Mouse (Mus musculus) adrenal gland, postnatal 14 days (tissue): ENCODE measurements around the gene Smco1. TPM values are rescaled to one million over a fixed set of nuclear protein-coding genes. Genes with fewer than 3 reads are reported as not detected.
"Not testable (repeated sequence)": the region's sequence is repeated elsewhere in the genome, so short reads cannot be mapped to it uniquely, and the experiment has no call there.

ENCODE experiments used
- DNase-seq: peaks from one replicate; pipeline ENCODE4 v3.0.0; 2021; ENCODE audit warnings: mixed read lengths
- long read RNA-seq, 2 experiments: library from polyadenylated mRNA; stranded (forward); transcript quantifications; one replicate each; pipeline ENCODE4 v2.0.0; 2021
- total RNA-seq: library from RNA; stranded (reverse); gene quantifications from 2 replicates; pipeline ENCODE4 v1.2.3, GENCODE M21; 2021

Smco1 gene
- not detected in 2 replicates for total RNA-seq
- long read RNA-seq, experiment 1, result 0 reads
- long read RNA-seq, experiment 2, result 0 reads

DNA sequence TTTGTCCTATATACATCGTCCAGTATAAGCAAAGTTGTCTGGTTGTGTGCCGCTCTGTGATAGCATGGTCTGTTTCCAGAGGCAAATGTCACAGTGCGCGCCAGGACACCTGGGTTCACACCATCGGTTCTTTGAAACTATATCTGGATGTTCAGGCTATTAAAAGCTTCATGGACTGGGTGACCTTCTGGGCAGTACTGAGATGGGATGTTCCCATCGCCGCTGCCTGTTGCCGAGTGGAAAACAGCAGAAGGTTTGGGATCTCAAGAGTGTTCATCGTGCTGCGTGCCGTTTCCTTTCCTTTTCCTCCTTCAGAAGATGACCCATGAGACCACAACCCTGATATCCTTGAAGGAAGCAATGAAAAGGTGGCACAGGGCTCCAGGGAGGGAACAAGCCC is at the start of gene Smco1:
Gene Smco1 (plus strand): TSS at position 178 of the 400 bp plus-strand sequence.
- DNase-seq, result no peak

DNA sequence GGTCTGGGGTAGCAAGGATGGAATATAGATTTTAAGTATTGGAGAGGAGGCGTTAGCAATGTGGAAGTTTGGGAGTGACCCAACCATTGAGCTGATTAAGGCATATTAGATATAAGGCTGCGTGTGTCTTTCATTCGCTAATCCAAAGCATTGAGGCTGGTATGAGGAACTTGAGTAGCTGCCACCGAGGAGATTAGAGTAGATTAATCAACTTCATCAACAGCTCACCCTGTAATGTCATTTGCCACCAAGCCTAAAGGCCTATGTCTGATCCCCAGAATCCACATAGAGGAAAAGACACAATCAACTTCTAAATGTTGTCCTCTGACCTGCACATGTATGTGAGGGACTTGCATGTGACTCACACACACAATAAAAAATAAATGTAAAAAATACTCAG is 49.5 kb upstream of the Smco1 start:
- DNase-seq, result no peak

DNA sequence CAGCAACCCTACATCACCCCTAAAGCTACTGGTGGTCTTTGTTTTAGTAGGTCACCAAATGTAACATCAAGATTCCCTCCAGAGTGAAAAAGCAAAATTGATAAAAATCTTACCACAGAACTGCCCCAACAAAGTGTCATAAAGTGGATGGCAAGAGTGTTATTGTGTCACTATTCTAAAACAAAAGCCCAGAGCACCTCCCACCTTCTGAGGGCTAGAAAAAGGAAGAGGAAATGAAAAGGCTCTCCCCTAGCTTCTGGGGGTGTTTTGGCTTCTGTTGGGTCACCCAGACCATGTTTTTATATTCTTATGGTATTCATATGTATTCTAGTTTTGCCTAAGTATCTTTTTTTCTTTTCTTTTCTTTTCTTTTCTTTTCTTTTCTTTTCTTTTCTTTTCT is 48.9 kb upstream of the Smco1 start:
- no peak for DNase-seq

DNA sequence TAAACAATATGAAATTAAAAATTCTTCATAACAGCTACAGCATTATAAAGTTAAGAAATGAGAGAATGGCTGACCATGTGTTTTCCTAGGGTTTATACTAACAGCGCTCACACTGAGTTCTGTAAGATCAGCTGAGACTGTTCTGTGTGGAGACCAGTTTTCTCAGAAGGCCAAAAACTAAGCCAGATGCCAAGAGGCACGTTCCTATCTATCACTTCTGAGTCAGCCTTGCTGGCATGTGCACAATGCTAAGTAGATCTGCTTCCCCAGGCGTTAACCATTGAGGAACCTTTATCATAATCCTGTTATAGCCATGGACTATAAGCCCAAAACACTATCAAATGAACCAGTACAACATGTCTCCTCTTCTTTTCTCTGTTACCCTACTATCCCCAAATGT is 39.2 kb upstream of the Smco1 start:
- DNase-seq, result peak; percentile 78

- peak; percentile 57 for DNase-seq
These were observed 33.2 kb upstream of the Smco1 start for GRCm38 (mm10) chr16:32237930-32238680.

GRCm38 (mm10) chr16:32239428-32240312 is 31.6 kb upstream of the Smco1 start:
- peak; percentile 29 for DNase-seq

GRCm38 (mm10) chr16:32243901-32244300 is 27.4 kb upstream of the Smco1 start:
- DNase-seq, result no peak

DNA sequence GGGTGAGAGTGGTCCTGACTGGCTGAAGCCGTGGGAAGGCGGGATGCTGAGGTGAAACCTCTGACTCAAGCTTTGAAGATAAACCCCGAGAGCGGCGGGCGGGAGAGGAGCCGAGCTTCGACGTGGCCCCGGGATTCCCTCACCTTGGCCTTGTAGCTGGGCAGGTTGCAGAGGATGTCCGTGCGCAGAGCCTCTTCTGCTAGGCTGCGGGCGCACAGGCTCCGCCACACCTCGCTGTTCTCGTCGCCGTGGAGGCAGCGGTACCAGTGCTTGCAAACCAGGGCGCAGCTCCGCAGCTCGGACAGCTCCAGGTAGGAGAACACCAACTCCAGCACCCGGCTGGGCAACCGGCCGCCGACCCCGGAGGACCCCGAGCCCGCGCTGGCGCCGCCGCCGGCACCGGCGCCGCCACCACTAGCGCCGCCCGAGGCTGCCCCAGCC is 24.9 kb upstream of the Smco1 start:
- DNase-seq, result peak; percentile 76

GRCm38 (mm10) chr16:32246952-32247370 is 24.3 kb upstream of the Smco1 start, which contains the start of the genes Fbxo45 and Wdr53:
Fbxo45 (minus strand) TSS chr16:32247158.
Wdr53 (plus strand) TSS chr16:32247227.
- DNase-seq, result peak; percentile 99

DNA sequence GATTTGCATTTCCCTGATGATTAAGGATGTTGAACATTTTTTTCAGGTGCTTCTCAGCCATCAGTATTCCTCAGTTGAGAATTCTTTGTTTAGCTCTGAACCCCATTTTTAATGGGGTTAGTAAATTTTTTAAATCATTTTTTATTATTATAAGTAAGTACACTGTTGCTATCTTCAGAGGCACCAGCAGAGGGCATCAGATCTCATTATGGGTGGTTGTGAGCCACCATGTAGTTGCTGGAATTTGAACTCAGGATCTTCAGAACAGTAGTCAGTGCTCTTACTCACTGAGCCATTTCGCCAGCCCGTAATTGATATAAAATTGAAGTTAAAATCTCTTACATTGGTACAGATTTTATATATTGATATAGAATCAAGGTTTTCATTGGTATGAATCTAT is 7.0 kb upstream of the Smco1 start:
- peak; percentile 29 for DNase-seq

DNA sequence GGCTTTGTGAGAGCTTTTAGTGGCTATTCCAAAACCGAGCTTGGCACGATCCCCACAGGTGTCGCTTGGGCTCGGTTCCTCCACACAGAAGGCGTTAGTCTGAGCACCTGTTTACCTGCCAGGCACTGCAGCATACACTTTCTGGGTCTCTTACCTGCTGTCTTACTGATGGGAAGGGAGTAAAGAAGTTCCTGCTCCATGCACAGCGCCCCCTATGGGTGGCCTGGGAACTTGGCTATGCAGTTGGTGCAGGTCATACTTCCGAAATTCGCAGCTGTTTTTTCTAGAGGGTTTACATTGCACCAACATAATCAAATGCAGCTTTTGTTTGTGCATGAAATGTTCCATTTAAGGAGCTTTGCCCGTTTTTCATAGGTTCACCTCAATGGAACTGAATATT is 2.1 kb downstream of the Smco1 start:
- peak; percentile 27 for DNase-seq

- DNase-seq, result no peak
These were observed 3.8 kb downstream of the Smco1 start for GRCm38 (mm10) chr16:32275041-32275440.

- no peak for DNase-seq
These were observed 4.6 kb downstream of the Smco1 start for GRCm38 (mm10) chr16:32275830-32276229.

- peak; percentile 95 for DNase-seq
These were observed 6.3 kb downstream of the Smco1 start, which contains the start of gene Rnf168 for GRCm38 (mm10) chr16:32277308-32278256. Rnf168 (plus strand) TSS chr16:32277459.

DNA sequence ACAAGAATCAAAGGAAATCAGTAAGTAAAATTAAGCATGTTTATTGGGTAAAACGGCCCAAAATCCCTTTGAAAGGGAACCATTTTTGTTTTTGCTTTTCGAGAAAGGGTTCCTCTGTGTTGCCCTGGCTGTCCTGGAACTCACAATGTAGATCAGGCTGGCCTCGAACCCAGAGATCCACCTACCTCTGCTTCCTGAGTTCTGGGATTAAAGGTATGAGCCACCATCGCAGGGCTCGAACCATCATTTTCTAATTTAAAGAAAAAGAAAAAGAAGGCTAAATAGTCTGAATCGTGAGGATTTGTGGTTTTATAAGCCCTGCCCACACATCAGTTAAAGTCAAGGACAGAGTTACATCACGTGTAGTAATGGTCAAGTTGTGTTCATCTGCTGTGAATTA is 7.1 kb downstream of the Smco1 start:
- no peak for DNase-seq

DNA sequence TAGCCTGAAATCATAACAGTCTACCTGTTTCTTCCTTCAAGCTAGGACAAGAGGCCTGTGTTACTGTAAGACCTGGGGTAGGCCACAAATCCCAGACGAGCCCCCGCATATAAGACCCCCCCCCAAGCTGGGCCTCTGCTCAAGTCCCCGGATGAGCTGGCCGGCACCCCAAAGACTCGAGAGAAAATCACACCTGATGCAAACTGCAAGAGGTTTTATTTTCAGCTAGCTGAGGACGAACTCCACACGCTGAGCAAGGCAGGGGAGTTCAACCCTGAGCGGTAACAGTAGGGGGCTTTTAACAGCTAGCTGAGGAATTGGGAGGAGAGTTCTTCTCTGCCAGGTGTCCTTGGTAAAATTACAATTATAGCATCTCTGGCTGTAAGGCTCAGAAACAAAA is 8.9 kb downstream of the Smco1 start:
- no peak for DNase-seq

- DNase-seq, result no peak
These were observed 11.3 kb downstream of the Smco1 start for GRCm38 (mm10) chr16:32282608-32283007.

GRCm38 (mm10) chr16:32291821-32292220 is 20.6 kb downstream of the Smco1 start:
- no peak for DNase-seq

DNA sequence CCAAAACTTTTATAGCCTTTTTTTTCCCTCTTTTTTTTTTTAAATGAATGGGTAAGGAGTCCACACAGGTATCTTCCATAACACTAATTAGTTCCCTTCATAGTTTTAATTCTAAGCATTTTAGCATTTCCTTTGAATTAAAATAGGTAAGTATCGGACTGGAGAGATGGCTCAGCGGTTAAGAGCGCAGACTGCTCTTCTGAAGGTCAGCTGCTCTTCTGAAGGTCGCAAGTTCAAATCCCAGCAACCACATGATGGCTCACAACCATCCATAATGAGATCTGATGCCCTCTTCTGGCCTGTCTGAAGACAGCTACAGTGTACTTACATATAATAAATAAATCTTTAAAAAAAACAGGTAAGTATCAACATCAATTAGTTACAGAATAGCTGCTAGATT is 28.3 kb downstream of the Smco1 start:
- not testable (repeated sequence) for DNase-seq

DNA sequence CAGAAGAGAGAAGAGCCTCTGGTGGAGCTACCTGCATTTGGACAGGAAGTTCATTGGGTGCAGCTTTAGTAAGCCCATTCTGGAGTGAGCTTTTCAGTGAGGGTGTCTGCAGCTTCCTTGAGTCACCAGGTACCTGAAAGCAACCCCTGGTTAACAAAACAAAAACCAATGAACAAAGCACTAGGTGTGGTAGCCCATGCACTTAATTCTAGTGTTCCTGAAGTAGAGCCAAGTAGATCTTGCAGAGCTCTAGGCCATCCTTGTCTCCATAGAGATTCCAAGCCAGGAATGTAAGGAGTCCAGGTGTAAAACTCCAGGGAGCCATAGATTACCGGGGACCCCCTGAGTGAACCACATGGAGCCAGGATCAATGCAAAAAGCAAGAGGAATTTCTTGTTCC is 31.8 kb downstream of the Smco1 start:
- DNase-seq, result no peak

DNA sequence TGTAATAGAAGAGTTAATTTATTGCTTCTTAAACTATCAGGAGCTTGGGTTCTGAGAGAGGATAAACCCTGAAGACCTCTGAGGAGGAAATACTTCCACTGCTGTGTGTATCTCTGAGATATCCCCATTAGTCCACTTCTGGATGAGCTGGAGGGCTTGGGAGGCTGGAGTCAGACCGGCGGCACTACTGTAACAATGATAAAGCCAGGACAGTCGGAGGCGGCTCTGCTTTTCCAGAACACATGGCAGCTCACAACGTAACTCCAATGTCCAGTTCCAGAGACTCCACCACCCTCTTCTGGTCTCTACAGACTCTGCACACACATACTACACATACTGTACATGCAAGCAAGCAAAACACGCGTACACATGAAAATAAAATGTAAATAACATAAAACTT is 32.6 kb downstream of the Smco1 start:
- no peak for DNase-seq

DNA sequence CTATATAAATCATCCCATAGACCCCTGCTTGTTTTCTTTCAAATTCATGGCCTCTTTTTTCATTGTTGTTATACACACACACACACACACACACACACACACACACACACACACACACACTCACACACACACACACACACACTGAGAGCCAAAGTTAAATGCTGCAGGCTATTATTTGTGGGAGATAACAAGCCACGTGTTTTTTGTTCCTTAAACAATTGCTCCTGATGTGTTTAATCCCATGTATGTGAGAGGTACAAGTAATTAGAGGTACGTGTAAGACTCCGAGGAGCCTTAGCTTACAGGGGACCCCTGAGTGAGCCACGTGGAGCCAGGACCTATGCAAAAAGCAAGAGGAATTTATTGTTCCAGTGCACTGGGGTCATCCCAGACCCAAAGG is 40.7 kb downstream of the Smco1 start:
- DNase-seq, result no peak
